Mouse (Mus musculus): ENCODE results near the gene Olfr157. TPM values are rescaled to one million over a fixed set of nuclear protein-coding genes. Genes with fewer than 3 reads are reported as not detected.

The Olfr157 gene
- polyA plus RNA-seq, 1 experiment from 2014 or later = not detected

Other genes starting within 250 kb of the Olfr157 start
- 6.9 and 8.0 TPM in 2 replicates for gene Npr2, start 208.3 kb downstream of the Olfr157 start, polyA plus RNA-seq (2015; fragmentation: Nextera tagmentation; extraction: Ambion mirVana)
- gene Spag8, start 186.6 kb downstream of the Olfr157 start, polyA plus RNA-seq (2015; fragmentation: Nextera tagmentation; extraction: Ambion mirVana) = 0.46 and 1.0 TPM in 2 replicates
- gene Hint2, start 183.7 kb downstream of the Olfr157 start, polyA plus RNA-seq (2015; fragmentation: Nextera tagmentation; extraction: Ambion mirVana) = 152 and 157 TPM in 2 replicates
- gene Tmem8b, start 171.2 kb downstream of the Olfr157 start, polyA plus RNA-seq (2015; fragmentation: Nextera tagmentation; extraction: Ambion mirVana) = 3.3 and 3.5 TPM in 2 replicates
- gene Fam221b, start 171.1 kb downstream of the Olfr157 start, polyA plus RNA-seq (2015; fragmentation: Nextera tagmentation; extraction: Ambion mirVana) = 2.9 and 3.6 TPM in 2 replicates
- not detected in 2 replicates for gene Olfr70, start 139.4 kb downstream of the Olfr157 start, polyA plus RNA-seq (2015; fragmentation: Nextera tagmentation; extraction: Ambion mirVana)
- not detected in 2 replicates for gene Olfr71, start 129.9 kb downstream of the Olfr157 start, polyA plus RNA-seq (2015; fragmentation: Nextera tagmentation; extraction: Ambion mirVana)
- 0.98 and 1.4 TPM in 2 replicates for gene Hrct1, start 113.0 kb downstream of the Olfr157 start, polyA plus RNA-seq (2015; fragmentation: Nextera tagmentation; extraction: Ambion mirVana)
- 0.16 and 0.21 TPM in 2 replicates for gene Spaar, start 110.2 kb downstream of the Olfr157 start, polyA plus RNA-seq (2015; fragmentation: Nextera tagmentation; extraction: Ambion mirVana)
- not detected in 2 replicates for gene Olfr159, start 69.2 kb downstream of the Olfr157 start, polyA plus RNA-seq (2015; fragmentation: Nextera tagmentation; extraction: Ambion mirVana)
- not detected in 2 replicates for gene Olfr156, start 16.3 kb downstream of the Olfr157 start, polyA plus RNA-seq (2015; fragmentation: Nextera tagmentation; extraction: Ambion mirVana)
- gene Olfr155, start 11.4 kb upstream of the Olfr157 start, polyA plus RNA-seq (2015; fragmentation: Nextera tagmentation; extraction: Ambion mirVana) = not detected in 2 replicates
- gene Reck, start 35.3 kb upstream of the Olfr157 start, polyA plus RNA-seq (2015; fragmentation: Nextera tagmentation; extraction: Ambion mirVana) = 16.4 and 17.0 TPM in 2 replicates
- gene Glipr2, start 117.2 kb upstream of the Olfr157 start, polyA plus RNA-seq (2015; fragmentation: Nextera tagmentation; extraction: Ambion mirVana) = 85.4 and 88.7 TPM in 2 replicates
- not detected in 2 replicates for gene Ccin, start 143.3 kb upstream of the Olfr157 start, polyA plus RNA-seq (2015; fragmentation: Nextera tagmentation; extraction: Ambion mirVana)
- 260 and 272 TPM in 2 replicates for gene Clta, start 164.3 kb upstream of the Olfr157 start, polyA plus RNA-seq (2015; fragmentation: Nextera tagmentation; extraction: Ambion mirVana)
- gene Gne, start 244.0 kb upstream of the Olfr157 start, polyA plus RNA-seq (2015; fragmentation: Nextera tagmentation; extraction: Ambion mirVana) = 42.0 and 47.0 TPM in 2 replicates